Mouse (Mus musculus) lung, postnatal 36 days (tissue): ENCODE measurements around the gene Rc3h1.
"Not testable (repeated sequence)": the region's sequence is repeated elsewhere in the genome, so short reads cannot be mapped to it uniquely, and the experiment has no call there.

Source experiments
- DNase-seq: peaks from one replicate; pipeline ENCODE4 v3.0.0; 2022; ENCODE audit warnings: mixed read lengths

The Rc3h1 gene

DNA sequence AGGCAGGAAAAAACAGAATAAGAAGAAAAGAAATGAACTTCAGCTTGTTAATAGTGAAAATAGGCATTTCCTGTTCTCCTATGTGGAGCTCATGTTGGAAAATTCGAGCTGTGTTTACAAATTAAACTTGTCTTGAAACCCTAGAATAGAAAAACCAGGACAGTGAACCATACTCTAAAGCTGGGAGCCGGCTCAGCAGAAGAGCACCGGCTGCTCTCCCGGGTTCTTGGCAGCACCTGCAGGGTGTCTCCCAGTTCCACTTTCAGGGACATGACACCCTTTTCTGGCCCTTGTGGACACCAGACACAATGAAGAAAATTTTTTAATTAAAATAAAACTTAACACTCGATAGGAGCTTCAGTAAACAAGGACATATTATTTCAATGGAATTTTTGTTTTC is 62.4 kb downstream of the Rc3h1 start:
- no peak for DNase-seq

DNA sequence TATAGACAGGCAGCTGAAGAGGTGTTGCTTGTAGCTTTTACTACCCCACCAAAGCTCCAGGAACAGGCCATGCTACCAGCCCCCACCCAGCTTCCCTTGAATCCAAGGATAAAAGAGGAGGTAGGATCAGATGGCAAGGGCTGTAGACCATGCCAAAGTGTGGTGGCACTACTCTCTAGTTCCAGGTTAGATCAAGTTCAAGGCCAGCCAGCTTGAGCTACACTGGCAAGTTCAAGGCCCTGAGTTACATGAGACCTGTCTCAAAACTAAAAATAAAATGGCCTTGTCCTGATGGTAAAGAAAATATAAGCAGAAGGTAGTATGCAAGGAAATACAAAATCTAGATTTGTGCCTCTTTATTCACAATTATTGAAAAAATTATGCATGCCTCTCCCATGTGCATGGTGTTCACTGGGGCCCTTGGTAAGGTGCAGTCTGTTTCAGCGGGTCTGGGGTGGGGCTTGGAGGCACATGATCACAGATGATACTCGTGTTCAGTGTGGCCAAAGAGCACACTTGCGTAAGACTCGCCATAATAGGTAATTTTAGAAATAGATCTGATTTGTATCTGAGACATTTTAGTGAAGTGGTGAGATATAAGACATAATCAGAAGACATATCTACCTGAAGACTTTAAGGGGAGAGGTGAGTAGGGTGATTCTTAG is 72.0 kb downstream of the Rc3h1 start, which contains the start of gene Serpinc1:
TSS of gene Serpinc1 (plus strand) at position 515 of the 665 bp plus-strand sequence.
- no peak for DNase-seq

DNA sequence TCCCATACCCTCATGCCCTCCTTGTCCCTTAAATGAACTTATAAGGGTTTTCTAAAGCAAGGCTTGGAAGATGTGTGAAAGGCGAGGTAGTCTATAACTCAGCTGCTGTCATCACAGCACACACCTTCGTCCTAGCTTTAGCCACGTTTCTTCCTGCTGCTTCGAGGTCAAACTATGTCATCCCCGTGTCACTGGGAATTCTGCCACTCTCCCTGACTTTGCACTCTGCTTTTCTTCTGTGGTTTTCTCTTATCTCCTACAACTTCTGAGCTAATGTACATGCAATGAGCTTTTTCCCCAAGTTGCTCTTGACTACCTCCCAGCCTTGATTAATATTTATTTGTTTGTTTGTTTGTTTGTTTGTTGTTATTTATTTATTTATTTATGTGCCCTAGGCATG is 73.8 kb downstream of the Rc3h1 start:
- no peak for DNase-seq

DNA sequence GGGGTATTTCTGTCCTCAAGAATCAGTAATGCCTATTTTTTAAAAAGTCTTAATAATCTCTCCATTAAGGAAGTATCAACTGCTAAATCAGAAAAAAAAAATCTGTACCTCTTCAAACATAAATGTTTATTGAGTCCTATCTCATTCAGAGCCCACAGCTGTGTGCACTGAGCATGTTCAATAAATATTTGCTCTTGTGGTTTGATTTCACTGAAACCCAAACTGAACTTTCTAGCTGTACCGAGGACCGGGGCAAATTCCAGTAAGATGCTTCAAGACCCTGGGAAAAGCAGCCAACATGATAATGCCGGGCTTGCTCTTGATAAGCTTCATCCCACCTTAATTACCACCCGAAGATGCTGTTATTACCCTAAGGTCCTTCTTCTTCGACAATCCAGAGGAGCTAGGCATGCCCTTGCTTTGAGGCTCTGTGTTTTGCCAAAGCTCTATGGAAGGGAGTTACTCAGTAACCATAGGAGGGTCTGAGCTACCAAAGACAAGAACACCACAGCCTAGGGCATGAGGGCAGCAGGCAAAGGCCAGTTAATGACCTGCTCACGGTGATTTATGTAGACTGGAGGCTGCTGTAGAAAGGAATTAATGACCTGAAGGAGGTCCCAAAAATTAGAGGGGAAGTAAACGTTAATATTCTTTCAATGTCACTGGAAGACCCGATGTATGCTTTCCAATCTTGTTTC is 74.5 kb downstream of the Rc3h1 start:
- DNase-seq, result no peak

DNA sequence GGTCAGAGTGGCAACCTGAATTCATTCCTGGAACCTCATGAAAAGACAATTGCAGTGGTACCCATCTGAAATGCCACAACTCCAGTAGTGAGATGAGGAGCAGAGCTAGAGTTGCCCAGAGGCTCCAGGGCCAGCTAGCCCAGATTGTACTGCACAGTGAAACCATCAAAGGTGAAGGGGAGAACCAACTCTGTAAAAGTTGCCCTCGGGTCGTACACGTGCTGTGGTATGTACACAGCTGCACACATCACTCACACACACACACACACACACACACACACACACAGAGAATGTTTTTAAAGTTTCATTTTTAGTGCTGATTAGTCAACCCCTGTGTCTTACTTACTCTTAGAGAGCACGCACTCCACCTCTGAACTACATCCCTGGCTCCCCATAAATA is 75.1 kb downstream of the Rc3h1 start:
- no peak for DNase-seq

DNA sequence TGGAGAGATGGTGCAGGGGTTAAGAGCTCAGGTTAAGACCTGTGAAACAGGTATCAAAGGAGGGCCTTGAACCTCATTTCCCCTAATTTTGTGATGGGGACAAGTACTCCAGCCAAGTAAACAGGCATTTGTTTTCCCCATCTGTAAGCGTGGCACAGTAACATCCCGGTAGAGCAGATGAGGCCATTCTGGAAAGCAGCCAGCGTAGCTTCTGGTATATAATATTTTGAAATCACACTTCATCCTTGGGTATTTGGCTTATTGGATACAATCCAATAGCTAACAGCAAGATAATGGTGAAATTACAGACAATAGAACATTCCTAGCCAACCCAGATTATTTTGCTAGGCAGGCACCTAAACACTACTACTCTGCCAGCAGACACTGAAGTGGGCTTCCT is 76.7 kb downstream of the Rc3h1 start:
- no peak for DNase-seq

DNA sequence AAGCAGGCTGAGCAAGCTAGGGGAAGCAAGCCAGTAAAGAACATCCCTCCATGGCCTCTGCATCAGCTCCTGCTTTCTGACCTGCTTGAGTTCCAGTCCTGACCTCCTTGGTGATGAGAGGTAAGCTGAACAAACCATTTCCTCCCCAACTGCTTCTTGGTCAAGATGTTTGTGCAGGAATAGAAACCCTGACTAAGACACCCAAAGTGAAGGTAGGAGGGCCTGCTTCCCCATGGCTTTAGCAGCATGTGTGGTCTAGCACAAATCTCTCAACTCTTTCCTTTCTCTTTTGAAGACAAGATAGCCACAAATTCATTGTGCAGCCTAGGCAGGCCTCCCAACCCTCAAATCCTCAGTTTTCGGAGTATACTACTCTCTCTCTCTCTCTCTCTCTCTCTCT is 78.5 kb downstream of the Rc3h1 start:
- not testable (repeated sequence) for DNase-seq

DNA sequence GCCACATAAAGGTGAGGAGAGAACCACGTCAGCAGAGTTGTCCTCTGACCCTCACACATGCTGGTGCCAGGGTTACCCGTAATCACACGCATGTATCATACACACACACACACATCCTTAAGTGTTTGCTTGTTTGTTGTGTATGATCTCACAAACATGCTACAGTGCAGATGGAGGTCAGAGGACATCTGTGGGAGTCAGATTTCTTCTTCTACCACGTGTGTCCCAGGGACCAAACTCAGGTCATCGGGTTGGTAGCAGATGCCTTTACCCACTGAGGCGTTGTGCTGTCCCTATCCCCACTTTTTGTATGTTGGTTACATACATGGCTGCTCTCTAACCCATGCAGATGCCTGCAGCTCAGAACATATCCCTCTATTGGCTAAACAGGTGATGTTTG is 79.3 kb downstream of the Rc3h1 start:
- DNase-seq, result no peak

DNA sequence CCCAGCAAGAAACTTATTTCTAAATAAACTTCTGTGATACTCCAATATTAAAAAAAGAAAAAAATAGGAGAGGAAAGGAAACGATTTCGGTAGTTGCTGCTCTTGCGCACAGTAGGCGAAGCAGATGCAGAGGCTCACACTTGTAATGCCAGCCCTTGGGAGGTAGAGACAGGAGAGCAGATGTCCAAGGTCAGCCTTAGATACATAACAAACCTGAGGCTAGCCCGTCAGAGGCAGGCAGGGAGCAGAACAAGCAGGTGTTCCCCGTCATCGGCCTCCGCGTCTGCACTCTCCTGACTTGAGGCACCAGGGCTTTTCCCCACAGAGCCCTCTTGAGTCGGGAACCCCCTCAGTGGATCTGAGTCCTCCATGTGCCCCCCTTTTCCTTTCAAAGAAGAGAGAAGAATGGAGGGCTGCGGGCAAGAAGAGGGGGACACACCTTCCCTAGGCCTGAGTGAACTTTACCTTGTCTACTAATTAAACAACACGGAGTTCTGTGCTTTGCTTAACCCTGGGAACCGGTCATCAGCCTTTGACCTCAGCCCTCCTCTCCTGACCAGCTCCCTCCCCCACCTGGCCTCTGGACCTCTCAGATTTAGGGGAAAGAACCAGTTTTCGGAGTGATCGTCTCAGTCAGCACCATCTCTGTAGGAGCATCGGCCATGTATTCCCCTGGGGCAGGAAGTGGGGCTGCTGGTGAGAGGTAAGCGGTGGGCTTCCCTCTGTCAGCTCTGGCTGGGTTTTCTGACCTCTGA is 80.8 kb downstream of the Rc3h1 start:
- DNase-seq, result no peak

DNA sequence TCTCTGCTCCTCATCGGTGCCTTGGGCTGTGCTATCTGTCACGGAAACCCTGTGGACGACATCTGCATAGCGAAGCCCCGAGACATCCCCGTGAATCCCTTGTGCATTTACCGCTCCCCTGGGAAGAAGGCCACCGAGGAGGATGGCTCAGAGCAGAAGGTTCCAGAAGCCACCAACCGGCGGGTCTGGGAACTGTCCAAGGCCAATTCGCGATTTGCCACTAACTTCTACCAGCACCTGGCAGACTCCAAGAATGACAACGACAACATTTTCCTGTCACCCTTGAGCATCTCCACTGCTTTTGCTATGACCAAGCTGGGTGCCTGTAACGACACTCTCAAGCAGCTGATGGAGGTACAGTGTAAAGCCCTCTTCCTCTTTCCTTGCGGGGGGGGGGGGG is 83.2 kb downstream of the Rc3h1 start:
- DNase-seq, result no peak

DNA sequence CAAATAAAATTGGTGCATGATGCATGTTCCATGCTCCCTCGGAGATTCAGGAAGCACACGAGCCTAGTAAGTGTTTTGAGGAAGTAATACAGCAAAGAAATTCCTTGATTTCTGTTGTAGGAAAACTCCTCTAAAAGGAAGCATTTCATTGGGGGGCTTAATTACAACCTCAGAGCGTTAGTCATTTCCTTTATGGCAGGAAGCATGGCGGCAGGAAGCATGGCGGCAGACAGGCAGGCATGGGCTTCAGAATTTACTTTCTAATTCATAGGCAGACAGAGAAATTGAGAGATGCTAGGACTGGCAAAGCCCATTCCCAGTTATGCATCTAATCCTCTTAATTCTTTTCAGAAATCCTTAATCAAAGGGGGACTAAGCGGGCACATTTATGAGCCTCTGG is 87.6 kb downstream of the Rc3h1 start:
- DNase-seq, result no peak

DNA sequence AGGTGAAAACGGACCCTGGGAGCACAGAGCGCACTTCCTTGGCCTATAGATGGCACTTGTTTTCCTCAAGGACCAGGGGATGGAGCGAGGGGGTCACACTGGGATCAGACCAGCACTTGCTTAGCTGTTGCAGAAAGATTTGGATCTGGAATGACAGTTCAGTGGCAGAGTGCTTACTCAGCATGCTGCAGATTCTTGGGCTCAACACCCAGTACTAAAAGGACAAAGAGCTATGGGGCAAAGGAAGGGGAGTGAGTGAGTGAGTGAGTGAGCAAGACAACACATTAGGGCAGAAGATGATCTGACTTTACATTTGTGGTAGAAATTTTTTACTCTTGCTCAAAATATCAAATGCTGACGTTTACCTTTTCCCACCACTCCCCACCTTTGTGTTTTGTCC is 98.7 kb downstream of the Rc3h1 start:
- DNase-seq, result no peak

DNA sequence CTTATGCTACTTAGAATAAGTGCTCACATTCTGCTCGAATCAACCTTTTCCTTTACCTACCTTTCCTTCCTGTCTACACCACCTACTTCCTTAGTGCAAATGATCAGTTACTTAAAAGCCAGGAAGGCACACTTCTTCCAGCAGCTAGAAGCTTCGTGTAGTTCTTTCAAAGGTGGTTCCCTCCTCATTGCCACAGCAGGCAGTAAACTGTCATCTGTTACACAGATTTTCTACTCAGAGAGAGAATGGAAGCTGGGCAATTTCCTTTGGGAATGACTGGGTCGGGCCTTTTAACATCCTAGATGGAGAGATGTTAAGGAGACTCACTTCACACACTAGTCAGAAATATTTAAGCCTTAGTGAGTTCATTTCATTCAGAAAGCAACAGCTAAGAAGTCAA is 99.3 kb downstream of the Rc3h1 start:
- no peak for DNase-seq

DNA sequence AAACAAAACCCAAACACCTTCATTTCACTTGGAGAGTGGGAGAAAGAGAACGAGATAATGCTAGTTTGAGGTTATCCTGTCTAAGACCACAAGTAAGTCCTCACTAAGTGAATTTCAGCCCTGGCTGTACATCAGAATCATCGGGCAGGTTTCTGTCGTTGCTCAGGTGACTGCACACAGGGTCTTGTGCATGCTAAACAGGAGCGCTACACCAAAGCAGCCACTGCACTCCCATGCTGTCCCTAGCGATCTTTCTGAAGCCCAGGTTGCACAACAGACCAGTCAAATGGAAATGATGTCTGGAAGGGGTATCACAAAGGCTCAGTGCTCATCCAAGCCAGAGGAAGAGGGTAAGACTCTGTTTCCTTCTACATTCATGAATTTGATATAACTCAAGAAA is 100.3 kb downstream of the Rc3h1 start:
- no peak for DNase-seq

DNA sequence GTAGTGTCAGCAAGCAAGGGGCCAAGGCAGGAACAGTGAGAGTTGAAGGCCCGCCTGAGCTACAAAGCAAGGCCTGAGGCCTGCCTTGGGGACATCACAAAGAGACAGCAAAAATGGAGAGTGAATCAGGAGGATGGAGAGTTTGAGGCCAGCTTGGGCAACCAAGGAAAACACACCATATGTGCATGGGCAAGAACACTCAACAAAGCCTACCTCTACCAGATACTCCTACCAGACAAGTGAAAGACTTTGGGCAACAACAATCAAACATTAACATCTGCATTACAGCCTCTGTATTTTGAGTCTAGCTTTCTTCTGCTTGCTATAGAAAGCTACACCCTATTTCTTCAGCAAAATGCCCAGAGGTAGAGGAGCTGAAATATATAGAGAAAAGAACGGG is 101.8 kb downstream of the Rc3h1 start:
- DNase-seq, result no peak

DNA sequence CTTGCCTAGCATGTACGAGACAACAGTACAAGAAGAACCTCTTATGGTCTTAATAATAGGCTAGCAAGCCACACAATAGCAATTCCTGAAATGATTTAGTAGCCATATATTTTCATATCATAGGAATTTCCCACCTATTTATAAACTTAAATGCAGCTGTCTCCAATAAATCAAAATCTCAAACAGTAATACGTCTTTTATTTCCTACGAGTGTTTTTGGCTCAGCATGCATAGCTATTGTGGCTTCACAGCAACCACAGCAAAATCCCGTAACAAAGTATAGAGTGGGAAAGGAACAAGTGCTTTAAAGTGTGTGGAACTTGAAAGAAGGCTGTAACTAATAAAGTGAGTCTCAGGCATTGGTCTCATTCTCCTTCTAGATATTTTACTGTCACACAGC is 104.2 kb downstream of the Rc3h1 start:
- DNase-seq, result no peak

DNA sequence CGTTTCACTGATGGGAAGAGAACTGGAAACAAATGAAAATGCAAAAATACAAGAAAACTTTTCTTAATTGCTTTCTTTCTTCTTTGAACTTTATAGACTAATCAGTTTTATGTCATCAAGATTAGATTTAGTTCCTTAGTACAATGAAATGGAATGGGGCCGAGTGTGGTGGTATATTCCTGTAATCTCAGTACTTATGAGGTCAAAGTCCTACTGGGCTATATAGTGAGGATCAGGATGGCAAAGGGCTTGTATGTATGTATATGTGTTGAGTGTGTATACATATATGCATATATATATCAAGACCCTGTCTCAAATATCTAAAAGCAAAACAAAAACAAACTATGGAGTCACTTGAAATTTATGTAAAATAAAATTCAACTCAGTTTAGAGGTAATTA is 110.2 kb downstream of the Rc3h1 start:
- no peak for DNase-seq

DNA sequence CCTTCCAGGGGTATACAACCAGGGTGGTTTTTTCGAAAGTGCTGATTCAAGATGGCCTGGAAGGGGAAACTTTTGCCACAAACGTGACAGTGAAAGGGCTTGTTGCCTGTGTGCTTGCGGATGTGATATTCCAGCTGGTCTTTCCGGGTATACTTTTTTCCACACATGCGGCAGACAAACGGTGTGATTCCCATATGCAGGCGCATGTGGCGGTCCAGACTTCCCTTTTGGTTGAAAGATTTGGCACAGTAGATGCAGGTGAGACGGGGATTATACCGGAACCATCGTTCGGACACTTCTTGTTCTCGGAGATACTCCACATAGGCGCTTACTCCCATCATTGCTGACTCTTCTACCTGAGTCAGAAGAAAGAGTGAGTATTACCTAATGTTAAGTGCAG is 113.8 kb downstream of the Rc3h1 start:
- no peak for DNase-seq
